Mouse (Mus musculus): ENCODE measurements at regions not wholly inside any gene's neighbourhood (a gene's known extent, or its start where the extent isn't known, plus 50 kb on each side); places are given as distances from the start of the nearest gene placed in this dataset.

DNA sequence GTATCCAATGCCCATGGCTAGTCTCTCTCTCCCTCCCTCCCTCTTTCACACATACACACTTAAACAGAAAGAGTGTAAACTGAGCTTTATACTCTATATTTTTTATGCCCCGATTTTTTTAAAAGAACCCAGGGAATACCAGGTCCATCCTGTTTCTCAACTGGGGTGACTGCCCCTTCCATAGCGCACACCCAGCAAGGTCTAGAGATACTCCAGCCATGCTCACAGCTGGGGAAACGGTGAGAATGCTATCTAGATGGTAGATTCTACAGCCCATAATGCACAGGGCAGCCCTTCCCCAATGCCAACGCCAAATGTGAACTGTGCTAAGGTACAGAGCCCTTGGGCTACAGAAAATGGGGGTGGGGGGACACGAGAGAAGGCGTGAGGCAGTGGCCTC is 51.2 kb upstream of the Tln2 start:
- DNase-seq (ENCODE audit: low read depth) = no peak

DNA sequence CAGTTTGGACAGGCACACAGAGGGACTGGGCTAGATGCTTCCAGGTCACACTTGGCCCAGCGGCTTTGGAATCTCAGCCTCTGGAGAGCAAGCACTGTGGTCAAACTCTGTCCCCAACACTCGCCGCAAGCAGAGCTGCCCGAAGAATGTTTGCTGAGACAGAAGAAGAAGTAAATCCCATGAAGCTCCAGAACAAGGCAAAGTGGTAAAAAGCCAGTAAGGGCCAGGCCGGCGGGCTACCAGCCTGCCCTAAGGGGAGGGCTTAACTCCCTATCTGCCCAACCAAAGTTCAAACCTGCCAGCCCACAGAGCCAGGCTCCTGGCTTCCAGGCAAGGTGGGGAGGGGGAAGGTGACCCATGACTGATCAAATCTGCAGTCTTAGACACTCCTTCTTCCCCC is 52.2 kb upstream of the Tln2 start:
- DNase-seq (ENCODE audit: low read depth) = no peak

DNA sequence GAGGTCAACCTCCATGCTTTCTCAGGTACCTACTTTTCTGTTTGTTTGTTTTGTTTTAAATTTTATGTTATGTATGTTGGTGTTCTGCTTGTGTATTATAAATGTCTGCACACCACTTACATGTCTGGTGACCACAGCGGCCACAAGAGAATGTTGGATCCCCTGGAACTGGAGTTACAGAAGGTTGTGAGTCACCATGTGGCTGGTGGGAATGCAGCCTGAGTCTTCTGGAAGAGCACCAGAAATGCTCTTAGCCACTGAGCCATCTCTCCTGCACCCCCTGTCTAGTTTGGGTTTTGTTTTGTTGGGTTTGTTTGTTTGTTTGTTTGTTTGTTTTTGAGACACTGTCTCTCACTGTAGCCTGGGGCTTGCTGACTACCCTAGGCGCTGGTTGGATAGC is 52.6 kb upstream of the Tln2 start:
- no peak for DNase-seq (ENCODE audit: low read depth)

DNA sequence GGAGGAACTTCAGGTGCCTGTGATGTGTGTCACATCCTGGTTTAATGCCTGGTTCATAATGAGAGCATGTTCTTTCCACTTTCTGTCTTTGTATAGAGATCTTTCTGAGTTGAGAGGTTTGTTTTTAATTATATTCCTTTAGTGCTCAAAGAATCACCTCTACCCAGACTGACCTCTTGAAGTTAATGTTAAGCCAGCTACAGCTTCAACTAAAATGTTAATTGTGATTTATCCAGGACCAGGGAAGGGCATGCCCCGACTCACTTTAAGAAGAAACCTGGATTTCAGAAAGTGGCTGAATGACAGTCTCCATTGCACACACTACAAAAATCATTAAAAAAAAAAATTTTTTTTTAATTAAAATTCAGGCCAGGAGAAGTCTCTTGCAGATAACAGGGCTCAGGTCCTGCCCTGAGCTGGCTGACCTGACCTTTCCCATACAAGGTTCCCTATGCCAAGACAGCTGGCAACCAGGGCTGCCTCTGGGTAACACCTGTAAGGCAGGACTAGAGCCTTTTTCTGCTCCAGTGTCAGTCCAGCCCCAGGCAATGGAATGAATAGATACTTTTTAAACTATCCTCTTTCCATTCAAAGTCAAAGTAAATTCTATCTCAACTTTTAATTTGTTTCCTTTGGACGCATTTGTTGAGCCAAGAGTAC is 54.7 kb upstream of the Tln2 start:
- no peak for DNase-seq (ENCODE audit: low read depth)

DNA sequence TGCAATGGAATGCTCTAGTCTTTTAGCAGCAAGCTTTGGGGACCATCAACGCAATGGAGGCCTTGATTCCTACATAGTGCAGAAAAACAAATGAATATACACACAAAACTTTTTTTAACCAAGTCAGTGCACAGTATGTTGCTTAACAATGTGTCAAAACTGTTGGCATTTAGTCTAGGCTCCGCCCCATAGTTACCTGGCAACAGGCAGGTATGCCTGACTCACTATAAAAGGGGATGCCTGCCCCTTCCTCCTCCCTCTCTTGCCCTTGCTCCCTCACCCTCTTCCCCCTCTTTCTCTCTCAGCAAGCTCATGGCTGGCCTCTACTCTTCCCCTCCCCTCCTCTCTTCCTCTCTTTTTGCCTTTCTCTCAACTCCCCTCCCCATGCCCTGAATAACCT is 56.7 kb upstream of the Tln2 start:
- no peak for DNase-seq (ENCODE audit: low read depth)

DNA sequence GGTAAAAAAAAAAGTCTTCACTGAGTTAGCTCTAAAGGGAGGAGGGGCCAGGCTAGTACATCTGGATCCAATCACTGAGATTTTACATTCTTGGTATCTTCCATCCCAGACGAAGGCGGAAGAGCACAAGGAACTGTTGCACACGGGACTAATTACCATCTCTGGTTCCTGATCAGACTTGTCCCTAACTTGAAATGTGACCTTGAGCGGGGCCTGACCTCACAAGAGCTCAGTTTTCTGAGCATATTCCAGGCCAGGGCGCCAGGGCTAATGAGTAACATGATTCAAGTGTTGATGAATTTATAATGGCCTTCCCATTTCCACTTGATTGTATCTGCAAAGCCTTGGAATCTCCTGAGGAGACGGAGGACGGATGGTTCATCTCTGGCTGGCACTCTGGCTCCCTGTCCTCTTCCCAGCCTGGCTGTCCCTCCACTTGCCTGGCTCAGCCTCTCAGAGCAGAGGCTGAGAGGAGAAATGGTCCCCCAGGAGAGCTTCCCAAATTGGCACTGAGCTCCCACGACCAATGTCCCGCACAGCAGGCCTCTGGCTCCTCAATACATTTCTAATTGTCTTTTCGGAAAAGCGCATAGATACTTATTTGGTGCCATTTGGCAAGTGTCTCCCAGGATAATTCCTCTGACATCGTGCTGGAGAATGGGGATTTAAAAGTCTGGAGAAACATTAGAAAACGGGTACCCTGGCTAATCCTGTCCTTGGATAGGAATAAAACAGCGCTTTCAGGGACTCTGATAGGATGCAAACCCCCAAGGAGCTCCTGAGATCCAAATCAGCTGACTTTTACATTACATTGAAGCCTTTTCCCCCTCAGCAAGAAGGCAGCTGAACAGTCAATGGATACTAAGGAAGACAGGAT is 58.1 kb upstream of the Tln2 start:
- DNase-seq (ENCODE audit: low read depth) = no peak

DNA sequence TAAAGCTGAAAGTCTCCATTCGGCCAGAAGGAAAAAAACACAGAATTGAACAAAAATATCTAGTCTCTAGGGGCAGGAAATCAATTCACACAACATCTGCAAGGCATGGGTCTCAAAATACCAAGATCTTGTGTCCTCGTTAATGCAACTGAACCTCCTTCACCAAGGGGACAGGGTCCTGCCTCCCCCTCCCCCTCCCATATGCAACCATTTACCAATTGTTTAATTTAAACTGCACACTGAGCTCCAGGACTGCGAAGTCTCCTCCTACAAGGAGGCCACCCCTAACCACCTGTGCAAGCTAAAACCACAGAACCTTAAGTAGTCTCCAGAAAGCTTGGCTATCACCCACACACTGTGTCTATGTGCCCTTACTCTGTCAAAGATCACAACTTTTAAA is 61.4 kb upstream of the Tln2 start:
- no peak for DNase-seq (ENCODE audit: low read depth)

DNA sequence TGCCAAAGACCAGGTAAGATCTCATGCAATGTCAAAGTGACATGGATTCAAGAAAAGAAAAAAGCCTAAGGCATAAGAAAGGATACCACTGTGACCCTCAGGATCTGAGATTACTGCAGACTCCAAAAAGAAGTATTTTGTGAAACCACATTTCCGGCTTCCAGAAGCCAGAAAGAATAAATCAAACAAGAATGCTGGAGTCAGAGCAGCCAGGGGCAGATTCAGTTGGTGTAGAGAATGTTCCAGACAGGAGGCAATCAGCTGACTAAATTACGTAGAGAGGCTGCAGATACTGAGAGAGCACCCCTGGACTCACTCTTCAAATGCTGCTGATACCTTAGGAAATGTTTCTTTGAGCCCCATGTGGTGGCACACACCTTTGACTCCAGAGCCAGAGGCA is 67.7 kb upstream of the Tln2 start:
- DNase-seq (ENCODE audit: low read depth) = no peak

DNA sequence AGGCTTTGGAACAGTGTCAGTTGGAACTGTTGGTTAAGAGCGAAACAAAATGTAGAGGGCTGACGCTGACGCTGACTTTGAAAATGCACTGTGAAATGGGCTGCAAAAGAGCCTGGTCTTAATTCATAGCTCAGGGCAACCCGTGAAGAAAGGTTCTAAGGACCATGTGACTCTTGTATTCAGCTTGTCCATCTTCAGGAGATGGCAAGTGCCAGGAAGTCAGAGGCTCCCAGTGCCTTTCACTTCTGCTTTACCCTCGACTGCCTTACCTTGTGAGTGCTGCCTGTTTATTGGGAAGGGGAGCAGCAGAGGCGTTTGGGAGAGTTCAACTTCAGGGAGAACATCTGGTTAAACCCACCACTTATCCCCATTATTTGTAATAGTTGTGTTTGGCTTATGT is 70.1 kb upstream of the Tln2 start:
- DNase-seq (ENCODE audit: low read depth) = no peak

DNA sequence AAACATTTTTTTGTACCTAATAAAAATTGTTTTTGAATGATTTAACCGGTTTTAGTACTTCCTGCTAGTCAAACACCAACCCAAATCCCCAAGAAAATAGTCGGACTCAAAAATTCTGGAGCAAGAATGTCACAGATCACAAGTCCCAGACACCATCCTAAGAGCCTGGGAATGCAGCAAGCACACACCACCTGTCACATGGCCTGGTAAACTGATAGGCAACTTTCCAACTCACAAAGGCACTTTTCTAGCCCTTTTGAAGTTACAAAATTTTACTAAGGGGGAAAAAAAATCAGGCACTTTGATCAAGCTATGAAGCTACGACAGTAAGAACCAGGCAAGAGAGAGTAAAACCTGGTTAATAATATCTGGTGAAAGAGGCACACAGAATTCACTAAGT is 70.7 kb upstream of the Tln2 start:
- DNase-seq (ENCODE audit: low read depth) = no peak

DNA sequence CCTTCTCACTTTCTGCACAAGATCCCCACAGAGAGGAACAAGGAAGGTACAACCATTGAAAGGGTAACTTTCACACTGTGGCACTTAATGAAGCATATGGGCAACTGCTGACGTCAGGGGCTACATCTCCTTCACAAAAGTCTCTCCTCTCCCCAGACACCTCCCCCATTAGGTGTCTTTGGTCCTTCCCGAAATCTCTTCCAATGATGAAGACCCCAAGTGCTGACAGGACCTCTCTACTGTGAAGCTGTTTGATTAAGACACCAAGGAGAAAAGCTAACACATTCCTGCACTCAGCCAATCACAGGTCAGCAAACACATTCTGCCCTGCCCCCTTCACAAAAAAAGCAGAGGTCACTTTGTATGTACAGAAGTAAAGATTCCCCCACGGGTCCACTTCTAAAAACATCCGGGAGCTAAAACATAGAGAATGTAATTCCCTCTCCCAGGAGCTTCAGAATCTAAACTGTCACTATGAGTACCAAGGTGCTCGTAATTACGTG is 72.3 kb upstream of the Tln2 start:
- DNase-seq (ENCODE audit: low read depth) = no peak

DNA sequence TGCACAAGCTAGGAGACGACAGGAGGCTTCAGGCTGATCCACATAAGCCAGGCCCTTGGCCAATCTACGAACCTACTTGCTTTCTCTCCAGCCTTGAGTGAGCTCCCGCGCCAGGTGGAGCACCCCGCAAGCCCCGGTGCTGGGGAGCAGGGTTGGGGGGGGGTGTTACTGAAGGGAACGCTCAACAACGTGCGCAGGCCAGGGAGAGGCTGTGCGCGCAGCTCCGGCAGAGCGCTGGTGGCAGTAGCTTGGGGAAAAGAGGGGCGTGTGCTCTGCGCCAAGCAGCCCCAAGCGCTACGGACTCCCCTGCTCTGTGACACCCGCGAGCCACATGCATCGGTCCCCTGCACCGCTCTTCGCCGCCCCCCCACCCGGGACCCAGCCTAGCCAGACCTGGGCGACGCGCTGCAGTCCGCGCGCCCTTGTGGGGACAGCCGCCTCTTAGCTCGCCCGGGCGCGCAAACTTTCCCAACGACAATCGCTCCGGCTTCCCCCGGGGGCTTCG is 73.1 kb upstream of the Tln2 start:
- DNase-seq (ENCODE audit: low read depth) = no peak

DNA sequence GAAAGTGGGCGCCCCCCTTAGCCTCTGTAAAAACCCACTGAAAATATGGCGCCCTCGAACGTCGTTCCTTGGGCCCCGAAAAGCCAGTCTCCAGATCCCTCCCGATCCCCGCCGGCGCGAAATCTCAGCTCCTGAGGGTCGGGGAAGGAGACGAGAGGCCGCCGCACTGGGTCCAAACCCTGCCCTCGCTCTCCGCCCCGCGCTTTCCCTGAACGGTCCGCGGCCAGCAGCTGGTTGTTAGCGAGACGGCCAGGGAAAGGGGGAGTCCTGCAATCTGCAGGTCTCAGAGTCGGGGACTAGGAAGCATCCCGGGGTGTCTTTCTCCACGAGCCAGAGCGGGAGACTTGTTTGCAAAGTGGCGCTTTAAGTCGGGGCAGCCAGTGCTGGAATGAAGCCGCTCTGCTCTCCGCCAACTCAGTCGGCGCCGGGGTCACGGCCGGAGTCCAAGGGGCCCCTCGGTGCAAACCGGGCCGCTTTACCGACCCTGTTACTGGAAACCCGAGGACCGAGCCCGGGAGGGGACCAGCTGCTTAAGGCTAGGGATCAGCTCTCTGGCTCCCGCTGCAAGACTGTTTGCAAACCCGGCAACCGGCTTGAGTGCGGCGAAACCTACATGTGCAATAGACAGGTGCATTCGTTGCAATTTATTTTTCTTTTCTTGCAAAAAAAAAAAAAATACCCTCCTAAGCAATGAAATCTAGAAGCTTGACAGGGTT is 73.7 kb upstream of the Tln2 start:
- DNase-seq (ENCODE audit: low read depth) = no peak

DNA sequence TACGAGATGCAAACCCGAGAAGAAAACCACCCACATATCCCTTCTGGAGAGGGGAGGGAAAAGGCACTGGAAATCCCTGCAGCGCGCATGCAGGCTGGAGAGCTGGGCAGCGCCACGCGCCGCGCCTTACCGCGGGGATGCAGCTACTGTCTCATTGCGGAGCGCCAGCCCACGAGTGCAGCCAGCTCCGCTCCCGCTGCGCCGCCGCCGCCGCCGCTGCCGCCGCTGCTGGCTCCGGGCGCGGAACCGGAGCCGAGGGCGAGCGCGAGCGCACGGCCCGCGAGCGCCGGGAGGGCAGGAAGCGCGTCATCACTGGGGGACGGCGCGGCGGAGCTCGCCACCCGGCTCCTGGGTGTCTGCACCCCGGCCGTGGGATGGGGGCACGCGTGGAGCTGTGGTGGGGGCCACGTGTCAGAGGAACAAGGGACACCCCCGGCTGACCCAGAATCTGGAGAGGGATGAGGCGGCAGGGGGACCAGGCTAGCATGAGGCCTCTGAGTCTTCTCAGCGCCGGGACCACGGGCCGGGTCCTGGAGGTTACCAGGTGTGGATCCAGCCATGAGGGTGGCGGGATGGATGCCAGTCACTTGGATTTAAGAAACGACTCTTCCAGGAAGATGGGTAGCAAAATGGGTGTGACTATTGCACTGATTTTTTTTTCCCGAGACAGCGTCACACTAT is 74.4 kb upstream of the Tln2 start:
- DNase-seq (ENCODE audit: low read depth) = no peak

DNA sequence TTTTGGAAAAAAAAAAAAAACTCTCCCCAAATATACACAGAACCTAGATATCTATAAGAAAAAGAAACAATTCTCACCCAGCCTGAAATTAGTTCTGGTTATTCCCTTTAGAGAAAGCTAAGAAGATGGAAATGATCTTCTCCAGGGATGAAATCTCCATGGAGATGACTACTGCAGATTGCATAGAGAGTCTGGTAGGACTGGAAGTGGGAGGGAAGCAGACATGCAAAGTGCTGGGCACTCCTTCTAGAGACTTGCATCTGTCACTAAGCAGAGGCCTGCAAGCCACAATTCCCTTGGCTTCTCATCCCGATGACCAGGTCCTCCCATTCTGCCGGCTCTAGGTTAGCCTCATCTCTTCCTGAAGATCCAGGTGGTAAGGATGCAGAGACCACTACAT is 87.3 kb upstream of the Tln2 start:
- DNase-seq (ENCODE audit: low read depth) = no peak

DNA sequence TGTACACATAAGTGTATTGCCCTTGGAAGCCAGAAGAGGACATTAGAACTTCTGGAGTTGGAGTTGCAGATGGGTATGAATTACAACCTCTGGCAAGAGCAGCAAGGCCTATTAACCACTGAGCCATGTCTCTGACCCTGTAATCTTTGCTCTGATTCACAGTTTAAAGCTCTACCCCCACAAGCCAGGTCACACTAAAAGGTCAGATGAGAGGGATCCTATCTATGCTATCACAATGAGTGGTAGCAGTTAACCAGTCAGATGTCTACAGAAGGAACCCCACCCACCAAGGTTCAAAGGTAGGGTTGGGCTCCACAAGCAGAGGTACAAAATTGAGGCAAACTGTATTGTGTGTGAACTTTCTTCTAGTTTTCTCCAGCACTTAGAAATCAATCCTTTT is 94.5 kb upstream of the C2cd4b start:
- no peak for DNase-seq (ENCODE audit: low read depth)

DNA sequence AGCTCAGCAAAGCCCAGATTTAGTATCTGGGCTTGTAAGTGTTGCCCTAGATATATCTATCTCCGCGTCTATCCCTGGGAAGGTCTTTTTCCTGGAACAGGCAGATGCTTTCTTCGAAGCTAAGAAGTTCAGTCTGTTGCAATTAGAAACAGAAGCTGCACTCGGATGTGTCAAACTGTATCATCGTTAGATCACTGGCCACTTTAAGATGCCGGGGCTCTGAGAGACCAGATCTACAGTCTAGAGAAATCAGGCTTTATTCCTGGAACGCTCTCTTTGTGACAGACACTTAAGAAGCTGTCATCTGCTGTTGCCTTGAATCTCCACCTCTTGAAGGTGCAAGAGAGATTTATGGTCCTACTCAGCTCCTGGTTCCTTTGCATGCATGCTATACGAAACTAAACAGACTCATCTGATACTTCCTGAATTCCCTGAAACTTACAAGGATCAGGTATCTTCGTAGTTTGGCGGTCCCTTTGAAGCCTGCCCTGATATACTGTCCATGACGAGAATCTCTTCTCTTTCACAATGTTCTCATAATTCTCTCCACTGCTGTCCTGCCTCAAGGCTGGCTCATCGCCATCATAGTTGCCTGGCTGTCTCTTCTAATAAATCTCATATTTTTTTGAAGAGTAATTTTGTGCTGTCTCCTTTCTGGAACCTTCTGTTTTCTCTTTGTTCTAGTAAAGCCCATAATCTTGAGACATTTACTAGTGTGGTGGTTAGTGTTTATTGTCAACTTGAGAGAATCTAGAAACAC is 88.8 kb upstream of the C2cd4b start:
- no peak for DNase-seq (ENCODE audit: low read depth)

DNA sequence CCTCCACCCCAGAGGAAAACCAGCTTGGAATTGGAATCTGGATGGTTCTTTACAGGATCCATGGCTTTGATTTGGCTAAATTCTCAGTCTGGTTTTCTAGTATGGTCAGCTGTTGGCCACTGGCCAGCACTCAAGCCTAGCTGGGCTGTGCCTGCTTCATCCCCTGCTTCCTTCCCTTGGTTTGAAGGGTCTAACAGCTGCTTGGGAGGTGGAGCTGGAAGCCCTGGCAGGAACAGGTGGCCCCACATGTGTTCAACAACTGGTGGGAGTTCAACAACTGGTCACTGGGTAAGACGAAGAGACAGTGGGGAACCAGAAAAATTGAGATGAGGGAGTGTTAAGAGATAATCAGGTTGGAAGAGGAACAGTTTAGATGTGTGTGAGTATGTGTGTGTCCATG is 82.3 kb upstream of the C2cd4b start:
- no peak for DNase-seq (ENCODE audit: low read depth)

DNA sequence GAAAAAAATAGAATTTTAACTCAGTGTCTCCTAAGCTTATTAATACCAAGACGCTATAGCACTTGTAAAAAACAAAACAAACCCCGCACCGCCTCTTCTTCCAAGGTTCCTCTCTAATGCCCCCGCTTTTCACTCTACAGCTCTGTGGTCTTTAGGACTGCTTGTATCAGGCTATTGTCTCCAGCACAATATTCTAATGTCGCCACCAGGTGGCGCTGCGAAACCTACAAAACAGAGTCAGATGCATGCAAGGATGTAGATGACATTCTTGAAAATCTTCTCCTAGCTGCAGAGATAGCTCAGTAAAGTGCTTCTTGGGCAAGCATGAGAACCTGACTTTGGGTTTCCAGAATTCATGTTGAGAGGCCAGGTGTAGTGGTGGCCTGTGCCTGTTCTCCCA is 75.9 kb upstream of the C2cd4b start:
- peak; percentile 55 for DNase-seq (ENCODE audit: low read depth)

DNA sequence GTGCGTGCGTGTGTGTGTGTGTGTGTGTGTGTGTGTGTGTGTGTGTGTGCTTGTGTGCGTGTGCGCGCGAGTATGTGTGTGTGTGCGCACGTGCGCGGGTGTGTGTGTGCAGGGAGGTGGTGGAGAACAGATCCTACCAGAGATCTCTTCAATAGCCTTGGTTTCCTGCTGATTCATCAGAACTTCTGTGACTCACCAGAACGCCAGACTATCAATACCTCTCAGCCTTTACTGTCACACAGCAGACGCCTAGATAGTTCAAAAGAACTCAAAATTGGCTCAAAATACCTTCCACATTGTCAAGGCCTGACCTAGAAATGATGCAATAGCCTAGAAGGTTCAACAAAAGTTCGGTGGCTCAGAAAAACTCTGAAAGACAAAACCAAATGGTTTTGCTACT is 66.8 kb upstream of the C2cd4b start:
- DNase-seq (ENCODE audit: low read depth) = no peak

DNA sequence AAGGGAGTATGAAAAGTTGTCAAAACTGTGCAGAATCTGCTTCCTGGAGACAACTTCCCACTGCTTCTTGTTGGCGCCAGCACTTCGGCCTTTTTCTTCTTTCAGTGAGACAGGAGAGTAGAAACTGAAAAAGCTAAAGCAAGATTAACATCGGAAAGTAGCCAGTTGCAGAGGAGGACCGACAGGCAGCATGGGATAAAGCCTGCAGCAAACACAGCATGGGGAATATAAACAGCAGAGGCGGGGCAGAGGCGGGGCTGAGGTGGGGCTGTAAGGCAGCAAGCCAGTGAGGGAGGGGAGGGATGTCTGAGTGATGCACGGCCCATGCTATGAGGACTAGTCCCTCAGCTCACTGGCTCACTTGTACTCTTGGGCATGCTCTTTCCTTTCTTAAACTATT is 65.5 kb upstream of the C2cd4b start:
- no peak for DNase-seq (ENCODE audit: low read depth)

DNA sequence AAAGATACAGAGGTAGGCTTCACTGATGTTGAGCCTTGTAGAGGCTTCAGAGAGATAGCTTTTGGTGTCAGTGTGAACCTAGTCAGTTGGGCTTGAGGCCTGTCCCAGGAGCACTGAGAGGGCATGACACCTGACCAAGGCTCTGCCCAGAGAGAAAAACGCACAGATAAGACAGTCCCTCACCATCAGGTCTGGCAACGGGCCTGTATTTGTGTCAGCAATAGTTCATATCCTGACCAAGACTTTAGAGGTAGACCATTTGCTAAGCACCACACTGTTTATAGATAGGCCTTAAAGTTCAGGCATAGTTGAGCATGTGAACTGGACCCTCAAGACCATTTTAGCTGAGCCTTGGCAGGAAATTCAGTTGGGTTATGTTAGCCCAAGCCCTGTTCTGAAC is 60.4 kb upstream of the C2cd4b start:
- no peak for DNase-seq (ENCODE audit: low read depth)

Measured in naive thymus-derived CD4-positive, alpha-beta T cell, adult 2 months (primary cell).